Mouse (Mus musculus): ENCODE results near the gene Rcan2.

DNA sequence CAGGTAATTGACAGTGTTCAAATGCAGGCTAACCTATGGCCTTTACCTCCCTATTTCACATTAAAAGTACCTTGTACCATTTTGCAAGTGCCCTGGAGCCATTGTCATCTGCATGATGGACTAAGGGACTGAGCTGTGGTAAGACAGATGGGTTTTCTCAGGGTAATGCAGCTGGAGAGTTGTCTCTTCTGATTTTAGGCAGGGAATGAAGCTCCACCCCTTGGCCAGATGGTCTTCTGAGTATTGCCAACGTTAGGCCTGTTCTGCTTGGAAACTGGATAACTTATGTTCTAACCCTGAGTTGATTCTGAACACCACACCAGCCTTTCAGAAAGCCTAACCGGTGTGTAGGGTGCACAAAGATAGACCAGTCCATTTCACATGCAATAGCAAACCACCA is 222.7 kb downstream of the Rcan2 start:
- TF ChIP-seq CTCF (IDR thresholded peaks at IDR 0.05), result no peak
- TF ChIP-seq POLR2A (IDR thresholded peaks at IDR 0.05; ENCODE audit: insufficient read depth, low read depth, low read length), result no peak
- no peak for TF ChIP-seq EP300 (IDR thresholded peaks at IDR 0.05; ENCODE audit: insufficient read depth, low read depth, low read length)

Data from heart, adult 2 months (tissue).